Mouse (Mus musculus) spleen, postnatal 4 days (tissue): ENCODE results near the gene Spdye4b.
"Not testable (repeated sequence)": the region's sequence is repeated elsewhere in the genome, so short reads cannot be mapped to it uniquely, and the experiment has no call there.

Experiments
- DNase-seq, 2 experiments: peaks; one replicate each; pipeline ENCODE4 v3.0.0; 2022; ENCODE audit warnings: low spot score in 2 of 2

Spdye4b gene

GRCm38 (mm10) chr5:143180255-143181076 lies at the start of gene Spdye4b, which contains the start of gene Rbak:
Spdye4b (plus strand) TSS chr5:143181017.
Rbak (minus strand) TSS chr5:143180775.
- DNase-seq, result peak; percentile 76 to 86

- no peak for DNase-seq
These were observed 47.8 kb upstream of the Spdye4b start for GRCm38 (mm10) chr5:143132935-143133514.

- not testable (repeated sequence) for DNase-seq
These were observed 46.4 kb upstream of the Spdye4b start for GRCm38 (mm10) chr5:143134216-143135010.

GRCm38 (mm10) chr5:143135042-143135441 lies 45.8 kb upstream of the Spdye4b start:
- no peak for DNase-seq

- no peak for DNase-seq
These were observed 43.2 kb upstream of the Spdye4b start for GRCm38 (mm10) chr5:143137580-143137979.

- DNase-seq, result no peak
These were observed 33.3 kb upstream of the Spdye4b start, which contains the start of gene Olfr718-ps1 for GRCm38 (mm10) chr5:143147481-143147880. Olfr718-ps1 (minus strand) TSS chr5:143147581.

- DNase-seq, result no peak
These were observed 32.2 kb upstream of the Spdye4b start for GRCm38 (mm10) chr5:143148661-143149060.

- no peak for DNase-seq
These were observed 31.3 kb upstream of the Spdye4b start for GRCm38 (mm10) chr5:143149536-143149935.

GRCm38 (mm10) chr5:143150044-143150443 lies 30.8 kb upstream of the Spdye4b start:
- DNase-seq, result no peak

- no peak for DNase-seq
These were observed 27.1 kb upstream of the Spdye4b start for GRCm38 (mm10) chr5:143153756-143154155.

- no peak for DNase-seq
These were observed 25.3 kb upstream of the Spdye4b start for GRCm38 (mm10) chr5:143155534-143155933.

- DNase-seq, result peak in 1 of 2 experiments; percentile 36
These were observed 15.2 kb upstream of the Spdye4b start for GRCm38 (mm10) chr5:143165508-143166070.

- DNase-seq, result no peak
These were observed 4.8 kb upstream of the Spdye4b start for GRCm38 (mm10) chr5:143175970-143176369.

GRCm38 (mm10) chr5:143177541-143178200 lies 3.1 kb upstream of the Spdye4b start:
- no peak for DNase-seq

- no peak for DNase-seq
These were observed 1.6 kb upstream of the Spdye4b start for GRCm38 (mm10) chr5:143179179-143179578.

- DNase-seq, result not testable (repeated sequence)
These were observed 7.2 kb downstream of the Spdye4b start for GRCm38 (mm10) chr5:143188014-143188413.

- no peak for DNase-seq
These were observed 12.0 kb downstream of the Spdye4b start for GRCm38 (mm10) chr5:143192806-143193205.

GRCm38 (mm10) chr5:143194747-143195146 lies 13.9 kb downstream of the Spdye4b start:
- not testable (repeated sequence) for DNase-seq

- no peak for DNase-seq
These were observed 14.3 kb downstream of the Spdye4b start for GRCm38 (mm10) chr5:143195166-143195565.

- DNase-seq, result no peak
These were observed 15.7 kb downstream of the Spdye4b start for GRCm38 (mm10) chr5:143196506-143196905.

- no peak for DNase-seq
These were observed 24.2 kb downstream of the Spdye4b start for GRCm38 (mm10) chr5:143205015-143205414.
